In genomic region chr4:138747851-138748250, GRCm38 (mm10) we compare ENCODE assay signal across 12 mouse cellular contexts. TPM values are rescaled to one million over a fixed set of nuclear protein-coding genes. Genes with fewer than 3 reads are reported as not detected.
DNase-seq lines count a peak whose midpoint lies in the region; ATAC-seq and TF ChIP-seq lines count a peak whose summit lies in the region.
"Had no signal": no experiment of that assay in that cellular context is flagged by ENCODE, and none has a peak within 500 bp of the region (broad histone marks: within the 10 kb centered on the region; RNA-seq: fewer than 3 reads in every experiment).

No protein-coding gene starts in this region.

- H3K79me2 ChIP-seq in heart, adult 2 months (replicated peaks; ENCODE audit: control insufficient read depth, insufficient read depth, low read length), result no peaks in the 10 kb centered on the region

- TF ChIP-seq POLR2A in heart, adult 2 months (IDR thresholded peaks at IDR 0.05; ENCODE audit: insufficient read depth, low read depth, low read length), result no peak

- intact Hi-C loops in heart, adult 2 months (cut with DNase I), result loop anchor here (1.0 to 5.0 kb wide), 3 partner anchors 41 to 103 kb away; no protein-coding TSS in a partner anchor

- H3K4me2 ChIP-seq in lung, postnatal 0 days (replicated peaks; ENCODE audit: low read depth, low read length), result no peak overlapping the region
- H3K4me2 ChIP-seq in intestine, embryonic 16.5 days (ENCODE audit: low read depth, low read length), result no peak overlapping the region
- no peak overlapping the region for H3K4me2 ChIP-seq in stomach, postnatal 0 days (replicated peaks; ENCODE audit: low read depth)
- H3K4me2 ChIP-seq: heart, embryonic 12.5 days had no signal

- no peaks in the 10 kb centered on the region for H3K27me3 ChIP-seq in lung, postnatal 0 days (replicated peaks; ENCODE audit: insufficient read depth, low read length)
- H3K27me3 ChIP-seq in intestine, embryonic 16.5 days (replicated peaks; ENCODE audit: control insufficient read depth, insufficient read depth, low read length), result no peaks in the 10 kb centered on the region
- no peaks in the 10 kb centered on the region for H3K27me3 ChIP-seq in stomach, postnatal 0 days (ENCODE audit: control insufficient read depth, insufficient read depth, low read length)
- H3K27me3 ChIP-seq in heart, adult 2 months (ENCODE audit: control insufficient read depth, insufficient read depth, low read length), result no peaks in the 10 kb centered on the region

- H3K9me3 ChIP-seq in lung, postnatal 0 days (ENCODE audit: low read length), result no peaks in the 10 kb centered on the region
- H3K9me3 ChIP-seq in intestine, embryonic 16.5 days (ENCODE audit: control insufficient read depth, low read length), result no peaks in the 10 kb centered on the region
- no peaks in the 10 kb centered on the region for H3K9me3 ChIP-seq in stomach, postnatal 0 days (ENCODE audit: control insufficient read depth, low read length)

- peak; percentile 51 for DNase-seq in adrenal gland, adult 2 months
- DNase-seq in adrenal gland, adult 18-20 months (ENCODE audit: low spot score in 2 of 2), result no peak
- DNase-seq in lung, postnatal 0 days (ENCODE audit: low spot score), result no peak
- no peak for DNase-seq in lung, postnatal 14 days
- DNase-seq in stomach, postnatal 0 days (ENCODE audit: low spot score), result peak; percentile 63
- no peak for DNase-seq in heart, adult 2 months
- DNase-seq in urinary bladder, postnatal 4 days (ENCODE audit: low spot score in 2 of 2), result no peak

- no peaks in the 10 kb centered on the region for H3K4me1 ChIP-seq in lung, postnatal 0 days (ENCODE audit: insufficient read depth, low read depth, low read length)
- H3K4me1 ChIP-seq in intestine, embryonic 16.5 days (ENCODE audit: control insufficient read depth, insufficient read depth, low read length), result peaks cover 2% of the 10 kb centered on the region; the same call in 1 of the 2 replicates
- H3K4me1 ChIP-seq in stomach, postnatal 0 days (replicated peaks; ENCODE audit: control insufficient read depth, insufficient read depth), result no peaks in the 10 kb centered on the region
- no peaks in the 10 kb centered on the region for H3K4me1 ChIP-seq in heart, adult 2 months (ENCODE audit: control insufficient read depth, insufficient read depth, low read length)
- H3K4me1 ChIP-seq: heart, embryonic 12.5 days had no signal

- no peaks in the 10 kb centered on the region for H3K36me3 ChIP-seq in lung, postnatal 0 days (ENCODE audit: insufficient read depth, low read length)
- no peaks in the 10 kb centered on the region for H3K36me3 ChIP-seq in intestine, embryonic 16.5 days (ENCODE audit: control insufficient read depth, insufficient read depth, low read length)
- H3K36me3 ChIP-seq in stomach, postnatal 0 days (ENCODE audit: control insufficient read depth, insufficient read depth, low read length), result no peaks in the 10 kb centered on the region
- H3K36me3 ChIP-seq in heart, adult 2 months (ENCODE audit: control insufficient read depth, insufficient read depth, low read length), result no peaks in the 10 kb centered on the region
- H3K36me3 ChIP-seq: heart, embryonic 12.5 days had no signal

- no peak overlapping the region for H3K4me3 ChIP-seq in lung, postnatal 0 days (ENCODE audit: low read depth, low read length)
- H3K4me3 ChIP-seq in intestine, embryonic 16.5 days (ENCODE audit: low read length), result no peak overlapping the region
- no peak overlapping the region for H3K4me3 ChIP-seq in stomach, postnatal 0 days (ENCODE audit: low read depth, low read length)
- no peak overlapping the region for H3K4me3 ChIP-seq in heart, adult 2 months
- H3K4me3 ChIP-seq: heart, embryonic 12.5 days had no signal

- H3K27ac ChIP-seq in lung, postnatal 0 days (ENCODE audit: low read length), result no peak overlapping the region
- no peak overlapping the region for H3K27ac ChIP-seq in intestine, embryonic 16.5 days (ENCODE audit: low read length)
- no peak overlapping the region for H3K27ac ChIP-seq in stomach, postnatal 0 days (replicated peaks)
- no peak overlapping the region for H3K27ac ChIP-seq in heart, adult 2 months
- H3K27ac ChIP-seq: macrophage had no signal

- no peak for TF ChIP-seq EP300 in lung, postnatal 0 days (IDR thresholded peaks at IDR 0.05)
- no peak for TF ChIP-seq EP300 in stomach, postnatal 0 days (optimal IDR thresholded peaks at IDR 0.05)
- TF ChIP-seq EP300 in heart, adult 2 months (IDR thresholded peaks at IDR 0.05; ENCODE audit: insufficient read depth, low read depth, low read length), result no peak

- ATAC-seq in lung, postnatal 0 days, result no peak
- peak; percentile 62 for ATAC-seq in intestine, embryonic 16.5 days
- ATAC-seq in stomach, postnatal 0 days (ENCODE audit: low FRiP score, low TSS enrichment), result peak; percentile 82

- H3K9ac ChIP-seq in lung, postnatal 0 days (replicated peaks; ENCODE audit: low read depth), result no peak overlapping the region
- 0 out of 2 replicates have a peak overlapping the region, but pooled peaks have one; percentile 3 for H3K9ac ChIP-seq in intestine, embryonic 16.5 days (ENCODE audit: low read depth, low read length)
- no peak overlapping the region for H3K9ac ChIP-seq in stomach, postnatal 0 days (ENCODE audit: low read length)
- no peak overlapping the region for H3K9ac ChIP-seq in heart, adult 2 months (ENCODE audit: low read depth, low read length)
- H3K9ac ChIP-seq: heart, embryonic 12.5 days had no signal

- 39% methylated on average over 10 of the region's 10 CpGs for WGBS in lung, postnatal 0 days
- 50% methylated on average over 10 of the region's 10 CpGs for WGBS in intestine, embryonic 16.5 days
- WGBS in stomach, postnatal 0 days, result 39% methylated on average over 10 of the region's 10 CpGs
- WGBS in heart, adult 2 months, result 59% methylated on average over 10 of the region's 10 CpGs

- peak; percentile 4; the same call in 1 of the 2 replicates for TF ChIP-seq CTCF in lung, postnatal 0 days (IDR thresholded peaks at IDR 0.05)
- peak; percentile 40; the same call in 1 of the 2 replicates for TF ChIP-seq CTCF in stomach, postnatal 0 days (IDR thresholded peaks at IDR 0.05; ENCODE audit: low read depth)
- TF ChIP-seq CTCF in heart, adult 2 months (IDR thresholded peaks at IDR 0.05), result no peak

RNA-seq across cellular contexts. Expression of gene Pla2g2f, which starts 9.6 kb away (rescaled TPM):
- total RNA-seq in adrenal gland, adult 2 months (2021), result 10 to 100 TPM; 20.6 to 34.4 TPM
- polyA plus RNA-seq in adrenal gland, adult 2 months (2012; rRNA removed), result 54.0 and 67.7 TPM in 2 replicates
- total RNA-seq in adrenal gland, adult 18-20 months (2021), result 10 to 100 TPM; 27.9 to 38.5 TPM
- polyA plus RNA-seq in lung, postnatal 0 days (2015; fragmentation: Nextera tagmentation; extraction: Ambion mirVana), result not detected in 2 replicates
- polyA plus RNA-seq in intestine, embryonic 16.5 days (2015; fragmentation: Nextera tagmentation; extraction: Ambion mirVana), result 2.3 and 2.7 TPM in 2 replicates
- polyA plus RNA-seq in stomach, postnatal 0 days (2015; fragmentation: Nextera tagmentation; extraction: Ambion mirVana), result 8.2 and 8.7 TPM in 2 replicates
- total RNA-seq in heart, adult 2 months (2021), result under 1 TPM; 0.18 to 0.26 TPM
- polyA plus RNA-seq in heart, adult 2 months (2012; rRNA removed), result 0.12 and 0.14 TPM in 2 replicates
- total RNA-seq: common myeloid progenitor, adult 5-6 weeks; layer of hippocampus, postnatal 10 days had no signal
- polyA plus RNA-seq: heart, embryonic 12.5 days; macrophage had no signal

RNA-seq across cellular contexts. Expression of gene Ubxn10, which starts 10.9 kb away (rescaled TPM):
- 1 to 10 TPM in 1 of 2 experiments, under 1 TPM in 1; 0.52 to 1.6 TPM for total RNA-seq in adrenal gland, adult 2 months (2021)
- polyA plus RNA-seq in adrenal gland, adult 2 months (2012; rRNA removed), result 1.9 and 2.0 TPM in 2 replicates
- under 1 TPM; 0.70 to 0.99 TPM for total RNA-seq in adrenal gland, adult 18-20 months (2021)
- polyA plus RNA-seq in lung, postnatal 0 days (2015; fragmentation: Nextera tagmentation; extraction: Ambion mirVana), result 10.1 and 11.7 TPM in 2 replicates
- polyA plus RNA-seq in intestine, embryonic 16.5 days (2015; fragmentation: Nextera tagmentation; extraction: Ambion mirVana), result 1.3 and 1.5 TPM in 2 replicates
- polyA plus RNA-seq in stomach, postnatal 0 days (2015; fragmentation: Nextera tagmentation; extraction: Ambion mirVana), result 0.64 and 0.81 TPM in 2 replicates
- total RNA-seq in heart, adult 2 months (2021), result 1 to 10 TPM; 1.6 to 2.7 TPM
- polyA plus RNA-seq in heart, adult 2 months (2012; rRNA removed), result 7.2 and 7.5 TPM in 2 replicates
- total RNA-seq: common myeloid progenitor, adult 5-6 weeks had no signal
- polyA plus RNA-seq: macrophage had no signal

RNA-seq across cellular contexts. Expression of gene Pla2g2c, which starts 23.3 kb away (rescaled TPM):
- total RNA-seq in adrenal gland, adult 2 months (2021), result under 1 TPM in 1 of 2 experiments, not detected in 1; 0.24 TPM
- 0.30 and 0.32 TPM in 2 replicates for polyA plus RNA-seq in adrenal gland, adult 2 months (2012; rRNA removed)
- total RNA-seq in adrenal gland, adult 18-20 months (2021), result under 1 TPM in 1 of 2 experiments, not detected in 1; 0.19 TPM
- polyA plus RNA-seq in lung, postnatal 0 days (2015; fragmentation: Nextera tagmentation; extraction: Ambion mirVana), result 0.43 and 0.53 TPM in 2 replicates
- polyA plus RNA-seq in intestine, embryonic 16.5 days (2015; fragmentation: Nextera tagmentation; extraction: Ambion mirVana), result 0.13 and 0.16 TPM in 2 replicates
- 0.30 and 0.31 TPM in 2 replicates for polyA plus RNA-seq in stomach, postnatal 0 days (2015; fragmentation: Nextera tagmentation; extraction: Ambion mirVana)
- under 1 TPM in 1 of 2 experiments, not detected in 1; 0.14 TPM for total RNA-seq in heart, adult 2 months (2021)
- 0.76 and 0.98 TPM in 2 replicates for polyA plus RNA-seq in heart, adult 2 months (2012; rRNA removed)
- total RNA-seq: common myeloid progenitor, adult 5-6 weeks; layer of hippocampus, postnatal 10 days had no signal
- polyA plus RNA-seq: macrophage had no signal

RNA-seq across cellular contexts. Expression of gene Pla2g2d, which starts 27.7 kb away (rescaled TPM):
- 1 to 10 TPM; 2.3 to 2.9 TPM for total RNA-seq in adrenal gland, adult 2 months (2021)
- polyA plus RNA-seq in adrenal gland, adult 2 months (2012; rRNA removed), result 1.3 and 1.4 TPM in 2 replicates
- 1 to 10 TPM; 1.3 to 2.5 TPM for total RNA-seq in adrenal gland, adult 18-20 months (2021)
- polyA plus RNA-seq in lung, postnatal 0 days (2015; fragmentation: Nextera tagmentation; extraction: Ambion mirVana), result not detected in 2 replicates
- polyA plus RNA-seq in intestine, embryonic 16.5 days (2015; fragmentation: Nextera tagmentation; extraction: Ambion mirVana), result 0.44 and 0.75 TPM in 2 replicates
- 0.21 and 0.27 TPM in 2 replicates for polyA plus RNA-seq in stomach, postnatal 0 days (2015; fragmentation: Nextera tagmentation; extraction: Ambion mirVana)
- total RNA-seq in heart, adult 2 months (2021), result under 1 TPM; 0.26 to 0.55 TPM
- 2.3 and 2.7 TPM in 2 replicates for polyA plus RNA-seq in heart, adult 2 months (2012; rRNA removed)
- total RNA-seq: common myeloid progenitor, adult 5-6 weeks; layer of hippocampus, postnatal 10 days had no signal
- polyA plus RNA-seq: heart, embryonic 12.5 days; macrophage had no signal

Comparison
In these comparisons a context has a peak if more than half of its experiments do, and no peak if none do; other contexts are left out.
1. DNase-seq: peak in adrenal gland, adult 2 months (single experiment) and stomach, postnatal 0 days (single experiment); none in adrenal gland, adult 18-20 months (0 of 2), lung, postnatal 0 days (single experiment), lung, postnatal 14 days (single experiment), heart, adult 2 months (0 of 2) and urinary bladder, postnatal 4 days (0 of 2).